Mouse (Mus musculus): ENCODE measurements at regions not wholly inside any gene's neighbourhood (a gene's known extent, or its start where the extent isn't known, plus 50 kb on each side); places are given as distances from the start of the nearest gene placed in this dataset.

DNA sequence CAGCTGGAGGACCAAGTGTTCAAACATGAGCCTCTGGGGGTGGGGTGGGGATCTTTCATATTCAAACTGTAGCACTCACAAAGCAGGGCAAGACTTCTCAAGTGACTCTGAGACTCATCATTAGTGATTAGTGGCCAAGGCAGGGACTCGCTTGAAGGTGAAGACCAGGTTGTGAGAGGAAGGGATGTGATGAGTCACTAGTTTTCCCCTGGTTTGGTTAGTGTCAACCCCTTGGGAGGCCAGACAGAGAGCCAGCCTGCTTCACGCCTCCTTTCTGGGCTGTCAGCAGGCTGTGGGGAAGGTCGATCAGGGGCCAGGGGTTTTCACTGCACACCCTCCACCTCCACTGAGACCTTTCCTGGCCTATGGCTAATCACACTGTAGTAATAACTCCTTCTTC, 65.2 kb downstream of the Slc30a10 start:
- no peaks in the 10 kb centered on the region for H3K36me3 ChIP-seq (ENCODE audit: control insufficient read depth, insufficient read depth)
- 25% methylated on average over 3 of the region's 3 CpGs for whole genome bisulfite sequencing
- H3K9ac ChIP-seq (ENCODE audit: low read length): no peak overlapping the region
- no peak for ATAC-seq (replicated peaks; ENCODE audit: extremely low read depth, insufficient read depth, low FRiP score)
- H3K4me3 ChIP-seq (ENCODE audit: low read length): no peak overlapping the region
- H3K4me2 ChIP-seq (ENCODE audit: low read depth, low read length): no peak overlapping the region
- H3K27me3 ChIP-seq (ENCODE audit: control insufficient read depth, insufficient read depth, low read length): no peaks in the 10 kb centered on the region
- H3K27ac ChIP-seq (ENCODE audit: low read length): no peak overlapping the region
- no peaks in the 10 kb centered on the region for H3K9me3 ChIP-seq (replicated peaks; ENCODE audit: control insufficient read depth, low read length)
- H3K4me1 ChIP-seq (ENCODE audit: control insufficient read depth, insufficient read depth, low read length): no peaks in the 10 kb centered on the region

DNA sequence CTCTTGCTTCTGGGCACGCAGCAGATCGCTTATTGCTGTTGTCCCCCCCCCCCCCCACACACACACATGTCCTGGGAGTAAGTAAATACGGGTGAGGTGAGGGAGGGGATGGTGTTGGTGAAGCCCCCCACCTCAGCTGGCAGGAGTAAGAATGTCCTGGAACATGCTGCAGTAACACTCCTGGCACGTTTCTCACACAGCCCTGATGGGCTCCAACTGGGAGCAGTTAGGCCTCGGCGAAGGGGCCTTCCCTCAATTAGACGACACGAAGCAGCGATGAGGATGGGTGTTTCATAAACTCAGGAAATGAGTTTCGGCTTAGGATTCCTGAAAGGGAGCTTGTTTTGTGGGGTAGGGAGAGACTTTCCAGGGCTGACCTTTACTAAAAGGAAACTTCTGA, 69.4 kb downstream of the Slc30a10 start:
- H3K27ac ChIP-seq (ENCODE audit: low read length): no peak overlapping the region
- no peak overlapping the region for H3K4me3 ChIP-seq (ENCODE audit: low read length)
- no peaks in the 10 kb centered on the region for H3K36me3 ChIP-seq (ENCODE audit: control insufficient read depth, insufficient read depth)
- no peak overlapping the region for H3K9ac ChIP-seq (ENCODE audit: low read length)
- no peaks in the 10 kb centered on the region for H3K4me1 ChIP-seq (ENCODE audit: control insufficient read depth, insufficient read depth, low read length)
- 68% methylated on average over 10 of the region's 10 CpGs for WGBS
- H3K4me2 ChIP-seq (ENCODE audit: low read depth, low read length): no peak overlapping the region
- H3K27me3 ChIP-seq (ENCODE audit: control insufficient read depth, insufficient read depth, low read length): no peaks in the 10 kb centered on the region
- H3K9me3 ChIP-seq (replicated peaks; ENCODE audit: control insufficient read depth, low read length): peaks cover 3% of the 10 kb centered on the region
- no peak for ATAC-seq (replicated peaks; ENCODE audit: extremely low read depth, insufficient read depth, low FRiP score)

DNA sequence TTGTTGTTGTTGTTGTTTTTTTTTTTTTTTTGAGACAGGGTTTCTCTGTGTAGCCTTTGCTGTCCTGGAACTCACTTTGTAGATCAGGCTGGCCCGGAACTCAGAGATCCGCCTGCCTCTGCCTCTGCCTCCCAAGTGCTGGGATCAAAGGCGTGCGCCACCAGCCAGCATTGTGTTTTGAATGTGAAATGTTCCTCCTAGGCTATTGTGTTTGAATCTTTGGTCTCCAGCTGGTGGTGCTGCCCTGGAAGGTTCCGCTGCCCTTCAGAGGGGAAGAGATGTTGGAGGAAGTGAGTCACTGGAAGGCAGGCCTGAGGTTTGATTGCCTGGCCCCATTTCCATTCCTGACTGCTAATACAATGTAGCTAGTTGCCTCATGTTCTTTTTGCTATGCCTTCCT, 78.8 kb downstream of the Slc30a10 start:
- H3K27ac ChIP-seq (ENCODE audit: low read length): no peak overlapping the region
- no peak overlapping the region for H3K9ac ChIP-seq (ENCODE audit: low read length)
- no peak for ATAC-seq (replicated peaks; ENCODE audit: extremely low read depth, insufficient read depth, low FRiP score)
- H3K4me1 ChIP-seq (ENCODE audit: control insufficient read depth, insufficient read depth, low read length): peaks cover 3% of the 10 kb centered on the region; the same call in 1 of the 2 replicates
- no peaks in the 10 kb centered on the region for H3K9me3 ChIP-seq (replicated peaks; ENCODE audit: control insufficient read depth, low read length)
- H3K4me2 ChIP-seq (ENCODE audit: low read depth, low read length): no peak overlapping the region
- no peaks in the 10 kb centered on the region for H3K27me3 ChIP-seq (ENCODE audit: control insufficient read depth, insufficient read depth, low read length)
- no peaks in the 10 kb centered on the region for H3K36me3 ChIP-seq (ENCODE audit: control insufficient read depth, insufficient read depth)
- 97% methylated on average over 5 of the region's 5 CpGs for WGBS
- H3K4me3 ChIP-seq (ENCODE audit: low read length): no peak overlapping the region

DNA sequence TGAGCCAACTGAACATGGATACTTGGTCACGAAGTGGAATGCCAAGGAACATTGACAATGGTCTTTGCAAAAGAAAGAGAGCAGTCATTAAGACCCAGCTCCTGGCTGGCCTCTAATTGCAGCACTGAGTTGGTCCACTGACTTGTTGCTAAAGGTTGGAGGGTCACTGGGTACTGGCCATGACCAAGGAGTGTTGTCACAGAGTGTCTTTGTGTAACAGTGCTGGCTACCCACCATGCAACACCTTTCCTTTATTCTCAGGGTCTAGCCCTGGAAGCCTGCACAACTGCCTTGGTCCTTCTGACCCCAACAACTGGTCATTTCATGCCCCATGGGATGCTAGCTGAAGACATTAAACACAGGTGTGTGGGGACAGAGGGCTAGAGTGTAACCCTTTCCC, 79.5 kb downstream of the Slc30a10 start:
- ATAC-seq (replicated peaks; ENCODE audit: extremely low read depth, insufficient read depth, low FRiP score): no peak
- Histone ChIP-seq H3K9ac (ENCODE audit: low read length) (no peak overlapping the region), H3K4me1 (ENCODE audit: control insufficient read depth, insufficient read depth, low read length) (peaks cover 3% of the 10 kb centered on the region; the same call in 1 of the 2 replicates), H3K27ac (ENCODE audit: low read length) (no peak overlapping the region), H3K4me2 (ENCODE audit: low read depth, low read length) (no peak overlapping the region), H3K36me3 (ENCODE audit: control insufficient read depth, insufficient read depth) (no peaks in the 10 kb centered on the region), H3K4me3 (ENCODE audit: low read length) (no peak overlapping the region), H3K27me3 (ENCODE audit: control insufficient read depth, insufficient read depth, low read length) (no peaks in the 10 kb centered on the region), H3K9me3 (replicated peaks; ENCODE audit: control insufficient read depth, low read length) (no peaks in the 10 kb centered on the region)
- WGBS: 89% methylated on average over 1 of the region's 1 CpGs

DNA sequence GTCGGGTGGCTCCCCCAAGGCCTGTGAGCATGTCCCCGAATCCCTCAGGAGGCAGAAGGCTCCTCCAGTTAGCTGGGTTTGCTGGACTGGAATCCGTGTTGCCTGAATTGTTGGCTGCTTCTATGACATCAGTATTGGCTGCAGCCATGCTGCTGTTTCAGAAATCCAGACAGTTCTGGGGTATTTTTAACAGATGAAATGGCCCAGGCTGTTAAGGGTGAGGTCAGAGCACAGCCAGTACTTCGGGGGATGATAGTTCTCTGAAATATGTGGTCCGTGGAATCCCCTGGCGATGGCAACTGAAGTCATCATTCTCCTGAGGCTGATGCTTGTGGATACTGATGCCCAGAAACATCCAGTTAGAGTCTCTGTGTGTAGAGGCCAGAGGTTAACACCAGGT, 80.7 kb downstream of the Slc30a10 start:
- no peaks in the 10 kb centered on the region for H3K27me3 ChIP-seq (ENCODE audit: control insufficient read depth, insufficient read depth, low read length)
- 65% methylated on average over 6 of the region's 6 CpGs for WGBS
- H3K4me2 ChIP-seq (ENCODE audit: low read depth, low read length): no peak overlapping the region
- peaks cover 3% of the 10 kb centered on the region; the same call in 1 of the 2 replicates for H3K4me1 ChIP-seq (ENCODE audit: control insufficient read depth, insufficient read depth, low read length)
- ATAC-seq (replicated peaks; ENCODE audit: extremely low read depth, insufficient read depth, low FRiP score): no peak
- no peaks in the 10 kb centered on the region for H3K36me3 ChIP-seq (ENCODE audit: control insufficient read depth, insufficient read depth)
- no peak overlapping the region for H3K4me3 ChIP-seq (ENCODE audit: low read length)
- no peak overlapping the region for H3K27ac ChIP-seq (ENCODE audit: low read length)
- no peak overlapping the region for H3K9ac ChIP-seq (ENCODE audit: low read length)
- no peaks in the 10 kb centered on the region for H3K9me3 ChIP-seq (replicated peaks; ENCODE audit: control insufficient read depth, low read length)

DNA sequence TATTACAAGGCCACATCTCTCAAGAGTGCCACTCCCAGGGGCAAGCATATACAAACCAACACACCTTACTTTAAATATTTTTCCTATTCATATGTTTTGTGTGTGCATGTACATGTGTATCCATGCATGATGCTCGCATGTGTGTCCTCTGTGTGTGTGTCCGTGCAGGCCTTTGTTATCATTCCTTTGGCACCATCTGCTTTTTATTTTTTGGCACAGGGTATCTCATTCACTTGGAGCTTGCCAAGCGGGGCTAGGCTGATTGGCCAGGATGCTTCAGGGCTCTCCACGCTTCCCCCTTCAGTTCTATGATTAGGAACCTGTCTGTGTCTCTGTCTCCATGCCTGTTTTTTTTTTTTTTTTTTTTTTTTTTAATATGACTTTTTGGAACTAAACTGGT, 82.6 kb downstream of the Slc30a10 start:
- WGBS: 86% methylated on average over 4 of the region's 4 CpGs
- ATAC-seq (replicated peaks; ENCODE audit: extremely low read depth, insufficient read depth, low FRiP score): no peak
- Histone ChIP-seq H3K27ac (ENCODE audit: low read length) (no peak overlapping the region), H3K4me1 (ENCODE audit: control insufficient read depth, insufficient read depth, low read length) (peaks cover 2% of the 10 kb centered on the region; the same call in 1 of the 2 replicates), H3K9ac (ENCODE audit: low read length) (no peak overlapping the region), H3K27me3 (ENCODE audit: control insufficient read depth, insufficient read depth, low read length) (no peaks in the 10 kb centered on the region), H3K4me3 (ENCODE audit: low read length) (no peak overlapping the region), H3K9me3 (replicated peaks; ENCODE audit: control insufficient read depth, low read length) (no peaks in the 10 kb centered on the region), H3K4me2 (ENCODE audit: low read depth, low read length) (no peak overlapping the region), H3K36me3 (ENCODE audit: control insufficient read depth, insufficient read depth) (no peaks in the 10 kb centered on the region)

DNA sequence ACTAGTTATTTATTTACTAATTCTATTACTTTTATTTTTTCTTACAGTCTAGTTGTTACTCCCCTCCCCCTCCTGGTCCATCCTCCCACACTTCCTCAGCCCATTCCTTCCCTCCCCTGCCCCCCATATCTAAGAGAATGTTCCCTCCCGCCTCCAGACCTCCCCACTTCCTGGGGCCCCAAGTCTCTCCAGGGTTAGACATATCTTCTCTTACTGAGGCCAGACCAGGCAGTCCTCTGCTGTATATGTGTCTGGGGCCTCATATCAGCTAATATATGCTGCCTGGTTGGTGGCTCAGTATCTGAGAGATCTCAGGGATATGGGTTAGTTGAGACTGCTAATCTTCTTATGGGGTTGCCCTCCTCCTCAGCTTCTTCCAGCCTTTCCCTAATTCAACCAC, 84.8 kb downstream of the Slc30a10 start:
- Histone ChIP-seq H3K4me3 (ENCODE audit: low read length) (no peak overlapping the region), H3K4me1 (ENCODE audit: control insufficient read depth, insufficient read depth, low read length) (no peaks in the 10 kb centered on the region), H3K36me3 (ENCODE audit: control insufficient read depth, insufficient read depth) (no peaks in the 10 kb centered on the region), H3K9me3 (replicated peaks; ENCODE audit: control insufficient read depth, low read length) (peaks cover 6% of the 10 kb centered on the region), H3K27ac (ENCODE audit: low read length) (no peak overlapping the region), H3K9ac (ENCODE audit: low read length) (no peak overlapping the region), H3K27me3 (ENCODE audit: control insufficient read depth, insufficient read depth, low read length) (no peaks in the 10 kb centered on the region), H3K4me2 (ENCODE audit: low read depth, low read length) (no peak overlapping the region)
- no peak for ATAC-seq (replicated peaks; ENCODE audit: extremely low read depth, insufficient read depth, low FRiP score)
- 33% methylated on average over 1 of the region's 1 CpGs for whole genome bisulfite sequencing

DNA sequence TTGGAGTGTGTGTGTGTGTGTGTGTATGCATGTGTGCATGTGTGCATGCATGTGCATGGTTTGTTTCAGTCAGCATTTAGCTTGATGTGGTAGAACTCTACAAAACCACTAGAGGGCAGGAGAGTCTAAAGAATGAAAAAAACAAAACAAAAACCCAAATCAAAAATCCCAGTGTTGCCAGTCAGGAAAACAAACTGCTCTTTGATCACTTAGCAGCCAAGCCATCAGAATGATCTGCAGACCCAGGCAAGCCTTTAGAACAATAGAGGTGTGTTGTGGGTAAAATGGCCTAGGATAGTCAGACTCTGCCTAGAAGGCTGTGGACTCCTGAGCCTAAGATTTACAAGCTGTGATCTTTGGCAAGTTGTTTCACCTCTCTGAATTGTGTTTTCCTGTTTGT, 91.7 kb downstream of the Slc30a10 start:
- H3K9ac ChIP-seq (ENCODE audit: low read length): no peak overlapping the region

DNA sequence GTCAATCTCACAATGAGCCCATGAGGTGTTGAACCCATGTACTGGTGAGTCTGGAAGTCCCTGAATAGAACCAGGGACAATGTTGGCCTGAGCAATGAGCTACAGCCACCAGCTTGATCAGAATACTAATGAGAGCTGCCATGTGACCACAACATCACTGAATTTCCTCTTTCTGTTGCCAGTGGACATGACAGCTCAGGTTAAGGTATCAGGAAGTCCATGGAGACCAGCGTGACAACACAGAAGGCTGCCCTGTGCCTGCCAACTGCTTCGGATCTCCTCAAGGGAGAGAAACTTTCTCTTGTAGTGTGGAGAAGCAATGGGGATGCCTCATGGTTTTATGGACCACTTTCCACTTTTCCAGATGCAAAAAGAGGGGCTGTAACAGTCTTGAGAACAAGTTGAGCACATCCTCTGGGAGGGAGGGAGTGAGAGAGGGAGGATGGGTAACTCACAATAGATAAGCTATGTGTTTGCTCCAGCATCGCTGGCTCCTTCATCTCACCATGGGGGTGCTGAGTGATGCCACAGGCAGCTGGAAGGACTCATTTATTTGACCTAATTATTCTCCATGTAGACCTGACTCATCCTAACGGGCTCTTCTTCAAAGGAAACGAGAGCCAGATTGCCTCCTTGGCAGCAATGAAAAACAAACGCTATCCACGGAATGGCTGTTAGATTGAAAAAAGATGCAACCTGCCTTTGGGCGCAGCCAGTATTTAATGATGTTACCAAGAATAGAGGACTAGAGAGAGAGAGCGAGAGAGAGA, 118.3 kb downstream of the Slc30a10 start:
- Histone ChIP-seq H3K4me2 (ENCODE audit: low read depth, low read length) (no peak overlapping the region), H3K27me3 (ENCODE audit: control insufficient read depth, insufficient read depth, low read length) (no peaks in the 10 kb centered on the region), H3K9ac (ENCODE audit: low read length) (no peak overlapping the region), H3K9me3 (replicated peaks; ENCODE audit: control insufficient read depth, low read length) (no peaks in the 10 kb centered on the region), H3K27ac (ENCODE audit: low read length) (no peak overlapping the region), H3K4me3 (ENCODE audit: low read length) (no peak overlapping the region), H3K36me3 (ENCODE audit: control insufficient read depth, insufficient read depth) (no peaks in the 10 kb centered on the region), H3K4me1 (ENCODE audit: control insufficient read depth, insufficient read depth, low read length) (no peaks in the 10 kb centered on the region)
- WGBS: 44% methylated on average over 9 of the region's 9 CpGs
- no peak for ATAC-seq (replicated peaks; ENCODE audit: extremely low read depth, insufficient read depth, low FRiP score)

More for the DNA sequence above, 91.7 kb downstream of the Slc30a10 start:
- Histone ChIP-seq H3K27me3 (ENCODE audit: control insufficient read depth, insufficient read depth, low read length) (no peaks in the 10 kb centered on the region), H3K4me2 (ENCODE audit: low read depth, low read length) (no peak overlapping the region), H3K36me3 (ENCODE audit: control insufficient read depth, insufficient read depth) (no peaks in the 10 kb centered on the region), H3K4me3 (ENCODE audit: low read length) (no peak overlapping the region), H3K9me3 (replicated peaks; ENCODE audit: control insufficient read depth, low read length) (peaks cover 6% of the 10 kb centered on the region), H3K27ac (ENCODE audit: low read length) (no peak overlapping the region), H3K4me1 (ENCODE audit: control insufficient read depth, insufficient read depth, low read length) (no peaks in the 10 kb centered on the region)
- no peak for ATAC-seq (replicated peaks; ENCODE audit: extremely low read depth, insufficient read depth, low FRiP score)
